Mouse (Mus musculus) cortical plate, adult 2 months (tissue): ENCODE results near the gene Spink4. TPM values are rescaled to one million over a fixed set of nuclear protein-coding genes. Genes with fewer than 3 reads are reported as not detected.
A peak's percentile ranks its signal among the peaks of the same experiment; 100 is the strongest.

Experiments used
- H3K27ac ChIP-seq: fragments of 200-500 bp; 2 replicates; pipeline ENCODE4 v1.5.1; 2012; ENCODE audit warnings: low read length, control low read depth, inconsistent platforms; ENCODE audit not compliant: insufficient read depth
- H3K4me1 ChIP-seq: fragments of 200-500 bp; 2 replicates; pipeline ENCODE4 v1.6.1; 2011; ENCODE audit warnings: low read length; ENCODE audit not compliant: control insufficient read depth, insufficient read depth
- H3K4me3 ChIP-seq: fragments of 200-500 bp; 2 replicates; pipeline ENCODE4 v1.5.1; 2011; ENCODE audit warnings: mild to moderate bottlenecking, low read length, control low read depth; ENCODE audit not compliant: insufficient read depth
- CTCF ChIP-seq: fragments of 200-500 bp; IDR thresholded peaks from 2 replicates; pipeline ENCODE4 v1.5.1; 2011; ENCODE audit warnings: mild to moderate bottlenecking, control low read depth, low read length; ENCODE audit not compliant: insufficient read depth; ENCODE audit errors: extremely low read depth
- POLR2A ChIP-seq: fragments of 200-500 bp; IDR thresholded peaks from 2 replicates; pipeline ENCODE4 v1.6.1; 2011; ENCODE audit warnings: mild to moderate bottlenecking, low read length, control low read depth; ENCODE audit not compliant: insufficient read depth; ENCODE audit errors: extremely low read depth
- polyA plus RNA-seq: library from polyadenylated mRNA; depleted of rRNA; stranded (reverse); fragments of >200 nt; gene quantifications from 2 replicates; pipeline ENCODE4 v1.2.3, GENCODE M21; 2012

The Spink4 gene
- polyA plus RNA-seq, 1 experiment = 0.73 TPM

- peaks cover 5% of the 10 kb centered on the region for H3K4me1 ChIP-seq
- H3K4me3 ChIP-seq = peak within 1 kb of the TSS; percentile 72
- TF ChIP-seq POLR2A = peak; percentile 81
- no peak for TF ChIP-seq CTCF
- no peak within 1 kb of the TSS for H3K27ac ChIP-seq
Measured at GRCm38 (mm10) chr4:40948160-40948708, 28.4 kb downstream of the Spink4 start, which contains the start of the genes Bag1 and Chmp5. Bag1 (minus strand) TSS chr4:40948294. Chmp5 (plus strand) TSS chr4:40948407.

GRCm38 (mm10) chr4:40953521-40953920, 33.7 kb downstream of the Spink4 start:
- TF ChIP-seq CTCF (no peak; the same call in 1 of the 2 replicates), POLR2A (no peak)
- Histone ChIP-seq H3K27ac (no peak overlapping the region), H3K4me3 (no peak overlapping the region), H3K4me1 (peaks cover 2% of the 10 kb centered on the region; the same call in 1 of the 2 replicates)

- TF ChIP-seq CTCF (no peak), POLR2A (no peak)
- H3K4me1 ChIP-seq = no peaks in the 10 kb centered on the region
- H3K4me3 ChIP-seq = no peak overlapping the region
- H3K27ac ChIP-seq = no peak overlapping the region
Measured at GRCm38 (mm10) chr4:40955942-40956341, 36.1 kb downstream of the Spink4 start.

- no peak overlapping the region for H3K4me3 ChIP-seq
- TF ChIP-seq POLR2A (no peak), CTCF (no peak)
- no peaks in the 10 kb centered on the region; the same call in 1 of the 2 replicates for H3K4me1 ChIP-seq
- no peak overlapping the region for H3K27ac ChIP-seq
Measured at GRCm38 (mm10) chr4:40963536-40963935, 43.7 kb downstream of the Spink4 start.

- no peak for TF ChIP-seq CTCF
- TF ChIP-seq POLR2A = no peak
- peaks cover 3% of the 10 kb centered on the region; the same call in 1 of the 2 replicates for H3K4me1 ChIP-seq
- H3K4me3 ChIP-seq = no peak overlapping the region
Measured at GRCm38 (mm10) chr4:40969161-40969560, 49.3 kb downstream of the Spink4 start.

GRCm38 (mm10) chr4:40969781-40970591, 50.1 kb downstream of the Spink4 start:
- Histone ChIP-seq H3K27ac (peak overlapping the region; percentile 94), H3K4me1 (peaks cover 3% of the 10 kb centered on the region; the same call in 1 of the 2 replicates), H3K4me3 (peak overlapping the region; percentile 77)
- TF ChIP-seq CTCF = no peak
- TF ChIP-seq POLR2A = no peak

More at GRCm38 (mm10) chr4:40969161-40969560, 49.3 kb downstream of the Spink4 start:
- no peak overlapping the region for H3K27ac ChIP-seq

- peak overlapping the region; percentile 77 for H3K4me3 ChIP-seq
- TF ChIP-seq CTCF (no peak), POLR2A (no peak)
- H3K27ac ChIP-seq = peak overlapping the region; percentile 94
- H3K4me1 ChIP-seq = peaks cover 3% of the 10 kb centered on the region; the same call in 1 of the 2 replicates
Measured at GRCm38 (mm10) chr4:40970592-40970841, 50.7 kb downstream of the Spink4 start.

- H3K4me3 ChIP-seq = peak within 1 kb of the TSS; percentile 77
- H3K4me1 ChIP-seq = peaks cover 6% of the 10 kb centered on the region; the same call in 1 of the 2 replicates
- H3K27ac ChIP-seq = peak within 1 kb of the TSS; percentile 94
- no peak for TF ChIP-seq CTCF
- TF ChIP-seq POLR2A = peak; percentile 69
Measured at GRCm38 (mm10) chr4:40970842-40971701, 51.2 kb downstream of the Spink4 start, which contains the start of gene Nfx1. Nfx1 (plus strand) TSS chr4:40970906.

GRCm38 (mm10) chr4:40971744-40972143, 51.9 kb downstream of the Spink4 start:
- peaks cover 6% of the 10 kb centered on the region; the same call in 1 of the 2 replicates for H3K4me1 ChIP-seq
- no peak overlapping the region for H3K27ac ChIP-seq
- TF ChIP-seq POLR2A (no peak), CTCF (peak; percentile 48; the same call in 1 of the 2 replicates)
- peak overlapping the region; percentile 77 for H3K4me3 ChIP-seq
